Mouse (Mus musculus) left cerebral cortex, adult 18-20 months (tissue): ENCODE results near the gene Ankrd65. TPM values are rescaled to one million over a fixed set of nuclear protein-coding genes. Genes with fewer than 3 reads are reported as not detected.
"Not testable (repeated sequence)": the region's sequence is repeated elsewhere in the genome, so short reads cannot be mapped to it uniquely, and the experiment has no call there.

Experiments
- DNase-seq, 2 experiments: peaks; one replicate each; pipeline ENCODE4 v3.0.0; 2021 to 2022; ENCODE audit warnings: low spot score in 2 of 2, mixed read lengths in 1 of 2
- total RNA-seq, 2 experiments: library from RNA; stranded (reverse); gene quantifications; 2 replicates each; pipeline ENCODE4 v1.2.3; 2021

The Ankrd65 gene
- total RNA-seq, 2 experiments from 2014 or later: 0.44 TPM; not detected in 1

- DNase-seq: no peak
These were observed 15.1 kb upstream of the Ankrd65 start for GRCm38 (mm10) chr4:155774971-155775740.

GRCm38 (mm10) chr4:155775855-155776254 is 14.4 kb upstream of the Ankrd65 start:
- no peak for DNase-seq

DNA sequence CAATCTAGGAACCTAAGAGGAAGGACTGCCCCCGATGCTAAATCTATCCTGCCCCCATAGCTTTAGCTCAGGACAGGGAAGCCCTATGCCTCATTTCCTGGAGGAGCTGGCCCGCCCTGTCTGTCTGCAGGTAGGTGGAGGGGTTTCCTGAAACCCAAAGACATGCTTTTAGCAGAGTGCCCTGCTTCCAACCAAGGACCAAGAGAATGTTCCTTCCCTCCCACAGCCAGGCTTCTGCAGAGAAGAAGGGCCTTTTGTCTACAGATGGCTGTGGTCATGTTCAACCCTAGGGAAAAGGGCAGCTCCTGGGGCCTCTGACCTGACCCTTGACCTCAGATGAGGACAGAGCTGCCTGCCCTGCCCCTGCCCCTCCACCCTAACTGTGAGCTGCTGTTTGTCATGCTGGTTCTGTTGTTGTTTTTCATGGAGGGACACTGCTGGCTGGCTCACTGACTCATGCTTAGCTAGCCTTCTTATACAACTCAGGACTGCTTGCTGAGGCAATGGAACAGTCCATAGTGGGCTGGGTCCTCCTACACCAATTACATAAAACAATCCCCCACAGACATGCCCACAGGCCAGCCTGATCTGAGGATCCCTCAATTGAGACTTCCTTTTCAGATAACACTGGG is 13.4 kb upstream of the Ankrd65 start:
- DNase-seq: peak in 1 of 2 experiments; percentile 49

DNA sequence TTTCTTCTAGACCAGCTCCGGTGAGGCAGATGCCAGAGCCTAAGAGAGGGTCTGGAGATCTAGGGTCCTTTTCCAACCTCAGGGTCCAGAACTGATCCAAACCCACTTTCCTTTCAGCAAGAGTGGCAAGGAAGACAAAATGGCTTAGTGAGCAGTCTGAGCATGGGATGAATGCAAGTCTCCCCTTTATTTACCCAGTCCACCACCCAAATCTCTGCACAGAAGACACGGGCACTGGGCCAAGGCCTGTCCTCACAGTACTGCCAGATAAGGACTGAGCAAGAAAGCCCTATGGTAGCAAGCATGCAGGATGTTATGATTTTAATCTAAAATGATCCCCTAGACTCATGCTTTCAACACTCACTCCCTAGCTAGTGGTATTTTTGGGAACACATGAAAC is 12.4 kb upstream of the Ankrd65 start:
- DNase-seq: no peak

DNA sequence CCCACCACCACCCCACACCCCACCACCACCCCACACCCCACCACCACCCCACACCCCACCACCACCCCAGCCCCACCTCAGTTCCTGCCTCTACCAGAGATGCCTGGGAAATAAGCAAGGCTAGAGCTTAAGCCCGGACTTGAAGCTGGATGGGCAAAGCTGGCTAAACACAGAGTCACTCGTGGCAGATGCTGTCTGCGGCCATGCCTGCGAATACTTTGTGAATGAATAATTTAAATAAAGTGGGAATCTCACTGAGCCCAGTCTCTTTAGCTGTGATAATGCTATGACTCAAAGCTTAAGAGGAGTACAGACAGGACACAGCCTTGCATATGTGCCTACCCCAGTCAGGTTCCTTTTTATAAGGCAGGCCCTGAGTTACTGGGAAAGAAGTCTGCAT is 10.7 kb upstream of the Ankrd65 start:
- DNase-seq: no peak

- DNase-seq: no peak
These were observed 9.3 kb upstream of the Ankrd65 start for GRCm38 (mm10) chr4:155780895-155781294.

GRCm38 (mm10) chr4:155783486-155784080 is 6.7 kb upstream of the Ankrd65 start:
- no peak for DNase-seq

DNA sequence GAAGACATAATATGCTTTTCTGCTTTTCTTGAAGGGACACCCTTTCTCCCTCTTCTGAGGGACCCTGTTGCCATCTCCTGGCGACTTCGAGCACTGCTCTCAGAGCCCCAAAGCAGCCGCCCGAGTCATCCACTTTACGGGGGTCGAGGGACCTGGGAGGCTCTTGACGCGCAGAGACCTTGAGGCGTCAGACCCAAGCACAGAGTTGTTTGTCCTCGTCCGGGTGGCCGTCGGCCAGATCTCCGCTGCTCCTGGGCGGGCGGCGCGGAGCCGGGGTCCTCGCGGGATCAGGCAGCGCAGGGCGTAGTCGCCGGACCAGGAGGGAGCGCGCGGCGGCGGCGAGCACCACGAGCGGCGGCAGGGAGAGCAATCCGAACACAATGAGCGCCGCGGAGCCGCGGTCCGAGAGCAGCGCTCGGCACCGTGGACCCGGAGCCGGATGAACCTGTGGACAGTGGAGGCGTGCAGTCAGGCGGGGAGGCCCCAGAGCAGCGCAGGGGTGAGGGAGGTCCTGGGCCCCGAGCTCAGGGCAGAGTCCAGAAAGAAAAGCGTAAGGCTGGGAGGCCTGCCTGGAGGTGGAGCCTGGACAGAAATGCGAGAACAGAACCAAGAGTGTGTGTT is 6.0 kb upstream of the Ankrd65 start:
- peak; percentile 78 to 82 for DNase-seq

GRCm38 (mm10) chr4:155785246-155785645 is 5.0 kb upstream of the Ankrd65 start:
- no peak for DNase-seq

DNA sequence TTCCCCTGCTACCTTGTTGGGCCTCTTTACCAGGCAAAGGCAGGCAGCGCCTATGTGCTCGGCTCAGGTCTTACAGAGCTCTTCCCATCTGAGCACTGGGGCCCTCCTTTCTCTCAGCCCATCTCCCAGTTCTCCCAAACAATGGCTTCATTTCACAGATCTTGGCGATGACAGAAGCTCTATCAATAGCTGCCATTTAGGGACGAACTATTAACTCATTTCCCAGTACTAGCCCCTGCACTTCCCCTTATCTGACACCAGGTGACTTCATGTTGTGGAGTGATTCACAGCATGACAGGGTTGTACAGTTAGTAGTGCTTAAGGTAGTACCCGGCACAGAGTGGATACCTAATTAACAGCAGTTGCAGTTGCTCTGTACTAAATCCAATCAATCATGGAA is 4.4 kb upstream of the Ankrd65 start, which contains the start of gene Tmem88b:
Tmem88b (minus strand) TSS at position 56 of the 400 bp plus-strand sequence.
- DNase-seq: no peak

- no peak for DNase-seq
These were observed 1.9 kb upstream of the Ankrd65 start for GRCm38 (mm10) chr4:155788300-155788699.

DNA sequence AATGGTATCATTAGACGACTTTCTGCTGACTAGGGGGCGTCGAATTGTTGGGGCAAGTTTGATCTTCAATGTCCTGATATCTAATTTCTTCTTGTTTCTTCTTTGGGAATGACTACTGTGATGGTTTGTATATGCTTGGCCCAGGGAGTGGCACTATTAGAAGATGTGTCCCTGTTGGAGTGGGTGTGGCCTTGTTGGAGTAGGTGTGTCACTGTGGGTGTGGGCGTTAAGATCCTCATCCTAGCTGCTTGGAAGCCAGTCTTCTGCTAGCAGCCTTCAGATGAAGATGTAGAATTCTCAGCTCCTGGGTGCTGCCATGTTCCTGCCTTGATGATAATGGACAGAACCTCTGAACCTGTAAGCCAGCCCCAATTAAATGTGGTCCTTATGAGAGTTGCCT is 1.4 kb upstream of the Ankrd65 start:
- DNase-seq: not testable (repeated sequence)

DNA sequence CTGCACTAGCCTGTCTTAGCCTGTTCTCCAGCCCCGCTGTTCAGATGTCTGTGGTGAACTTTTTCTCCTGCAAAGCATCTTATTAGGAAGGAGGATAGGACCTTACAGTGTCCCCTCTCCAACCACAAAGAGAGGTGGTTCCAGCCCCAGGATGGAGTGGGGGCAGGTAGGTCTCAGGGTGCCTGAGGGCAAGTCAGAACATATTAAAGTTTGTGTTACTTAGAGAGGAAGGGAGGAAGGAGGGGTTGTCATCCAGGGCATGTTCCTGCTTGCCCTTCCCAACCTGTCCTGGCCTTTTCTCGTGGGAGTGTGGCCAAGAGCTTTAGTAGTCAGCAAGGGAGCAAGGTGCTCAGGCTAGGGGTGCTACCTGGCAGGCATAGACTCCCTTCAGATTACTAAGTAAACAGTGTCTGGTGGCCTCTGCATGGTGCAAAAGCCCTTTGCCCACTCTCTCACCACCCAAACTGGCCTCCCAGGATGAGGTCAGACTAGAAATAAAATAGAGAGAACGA is 467 bp downstream of the Ankrd65 start:
- no peak for DNase-seq

GRCm38 (mm10) chr4:155791240-155791933 is 1.1 kb downstream of the Ankrd65 start:
- DNase-seq: no peak

DNA sequence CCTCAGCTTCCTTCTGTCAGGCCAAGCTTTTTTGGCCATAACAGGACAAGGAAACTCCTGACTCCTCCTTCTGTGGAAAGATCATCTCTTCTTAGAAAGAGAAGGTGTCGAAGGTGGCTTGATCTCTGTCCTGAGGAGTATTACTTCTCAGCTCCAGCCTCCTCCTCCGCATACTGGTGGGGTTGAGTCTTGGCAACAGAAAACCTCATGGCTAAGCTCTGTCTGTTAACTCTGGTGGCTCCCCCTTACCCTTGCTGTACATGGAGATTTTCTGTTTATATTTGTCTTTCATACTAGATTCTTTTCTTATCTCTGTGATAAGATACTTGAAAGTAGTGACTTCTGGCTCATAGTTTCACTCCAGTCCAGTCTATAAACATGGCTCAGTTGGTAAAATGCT is 3.5 kb downstream of the Ankrd65 start:
- DNase-seq: no peak

DNA sequence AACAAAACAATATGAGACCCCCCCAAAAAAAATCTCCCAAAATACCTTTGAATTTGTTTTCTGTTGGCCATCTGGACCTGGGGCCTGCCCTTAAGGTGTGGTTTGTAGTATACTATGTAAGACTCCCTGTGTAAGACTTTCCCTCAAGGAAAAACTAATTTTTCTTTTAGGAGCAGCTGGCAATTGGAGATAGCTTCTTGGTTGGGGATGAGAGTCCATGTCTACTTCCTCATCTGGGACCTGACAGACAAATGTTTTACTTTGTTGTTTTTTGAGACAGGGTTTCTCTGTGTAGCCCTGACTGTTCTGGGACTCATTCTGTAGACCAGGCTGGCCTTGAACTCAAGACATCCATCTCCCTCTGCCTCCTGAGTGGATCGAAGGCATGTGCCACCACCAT is 11.8 kb downstream of the Ankrd65 start:
- DNase-seq: no peak

- no peak for DNase-seq
These were observed 12.6 kb downstream of the Ankrd65 start, which contains the start of gene Mrpl20 for GRCm38 (mm10) chr4:155802741-155803339. Gene Mrpl20 (plus strand): TSS chr4:155802878.

GRCm38 (mm10) chr4:155803340-155804041 is 13.3 kb downstream of the Ankrd65 start:
- DNase-seq: peak; percentile 95 to 98

DNA sequence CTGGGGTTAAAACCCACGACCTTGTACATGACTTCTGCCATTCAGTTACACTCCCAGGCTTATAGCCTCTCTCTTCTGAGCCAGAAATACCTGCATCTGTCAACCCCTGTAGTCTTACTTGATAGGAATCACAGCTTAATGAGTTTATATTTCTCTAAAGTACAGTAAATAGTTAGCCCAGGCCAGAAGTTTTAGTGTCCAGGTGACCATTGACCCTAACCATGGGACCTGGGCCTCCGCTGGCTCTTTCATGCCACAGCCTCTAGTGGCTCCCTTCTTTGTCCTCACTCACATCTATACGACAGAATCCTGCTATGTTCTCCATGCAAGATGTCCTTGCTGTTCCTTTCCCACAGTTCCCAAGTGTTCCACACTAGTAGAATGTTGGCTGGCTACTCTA is 17.6 kb downstream of the Ankrd65 start:
- DNase-seq: no peak
